Mouse (Mus musculus) liver, adult 2 months (tissue): ENCODE measurements around the gene Snx4. TPM values are rescaled to one million over a fixed set of nuclear protein-coding genes. Genes with fewer than 3 reads are reported as not detected.
"Not testable (repeated sequence)": the region's sequence is repeated elsewhere in the genome, so short reads cannot be mapped to it uniquely, and the experiment has no call there.

ENCODE experiments used
- DNase-seq: peaks from one replicate; pipeline ENCODE4 v3.0.0-alpha.2; 2011; ENCODE audit warnings: low read depth, low spot score; ENCODE audit errors: extremely low read depth
- H3K27ac ChIP-seq: fragments of 200-500 bp; replicated peaks from 2 replicates; pipeline ENCODE4 v1.5.1; 2012; ENCODE audit warnings: low read depth, mild to moderate bottlenecking, control low read depth, inconsistent platforms, low read length; ENCODE audit not compliant: insufficient read depth
- H3K27me3 ChIP-seq: fragments of 200-500 bp; 2 replicates; pipeline ENCODE4 v1.6.1; 2012; ENCODE audit warnings: mild to moderate bottlenecking, moderate library complexity, low read length, inconsistent platforms; ENCODE audit not compliant: control insufficient read depth, insufficient read depth
- H3K36me3 ChIP-seq: fragments of 200-500 bp; 2 replicates; pipeline ENCODE4 v1.6.1; 2012; ENCODE audit warnings: low read length, inconsistent platforms; ENCODE audit not compliant: control insufficient read depth, insufficient read depth
- H3K4me1 ChIP-seq: fragments of 200-500 bp; 2 replicates; pipeline ENCODE4 v1.6.1; 2011; ENCODE audit warnings: low read length; ENCODE audit not compliant: control insufficient read depth, insufficient read depth
- H3K4me3 ChIP-seq: fragments of 200-500 bp; 2 replicates; pipeline ENCODE4 v1.5.1; 2011; ENCODE audit warnings: low read depth, mild to moderate bottlenecking, control low read depth, low read length, moderate library complexity; ENCODE audit not compliant: insufficient read depth
- H3K79me2 ChIP-seq: fragments of 200-500 bp; 2 replicates; pipeline ENCODE4 v1.6.1; 2012; ENCODE audit warnings: inconsistent platforms, mild to moderate bottlenecking, low read length, moderate library complexity; ENCODE audit not compliant: control insufficient read depth, insufficient read depth
- H3K9ac ChIP-seq: fragments of 200-500 bp; 2 replicates; pipeline ENCODE4 v1.6.1; 2012; ENCODE audit warnings: low read depth, mild to moderate bottlenecking, control low read depth, inconsistent platforms, low read length
- CTCF ChIP-seq: fragments of 200-500 bp; IDR thresholded peaks from 2 replicates; pipeline ENCODE4 v1.5.1; 2011; ENCODE audit warnings: low read depth, low read length, control low read depth
- POLR2A ChIP-seq: fragments of 200-500 bp; IDR thresholded peaks from 2 replicates; pipeline ENCODE4 v1.6.1; 2011; ENCODE audit warnings: low read length, control low read depth; ENCODE audit not compliant: insufficient read depth; ENCODE audit errors: extremely low read depth
- WGBS: fragments of 180-500 bp; shearing (Covaris S2); methylation state at CpG from one replicate; pipeline ENCODE4 v1.1.7; 2018; 5-methylcytosine and 5-hydroxymethylcytosine counted together
- polyA plus RNA-seq: library from polyadenylated mRNA; depleted of rRNA; stranded (reverse); fragments of >200 nt; gene quantifications from 2 replicates; pipeline ENCODE4 v1.2.3, GENCODE M21; 2012; rRNA removed
- total RNA-seq: library from RNA; depleted of rRNA; stranded (reverse); fragments of >200 nt; gene quantifications from 2 replicates; pipeline ENCODE4 v1.2.3, GENCODE M21; 2014; rRNA removed

Snx4 gene
- total RNA-seq, result 26.4 and 28.9 TPM in 2 replicates
- 5.8 and 6.0 TPM in 2 replicates for polyA plus RNA-seq

DNA sequence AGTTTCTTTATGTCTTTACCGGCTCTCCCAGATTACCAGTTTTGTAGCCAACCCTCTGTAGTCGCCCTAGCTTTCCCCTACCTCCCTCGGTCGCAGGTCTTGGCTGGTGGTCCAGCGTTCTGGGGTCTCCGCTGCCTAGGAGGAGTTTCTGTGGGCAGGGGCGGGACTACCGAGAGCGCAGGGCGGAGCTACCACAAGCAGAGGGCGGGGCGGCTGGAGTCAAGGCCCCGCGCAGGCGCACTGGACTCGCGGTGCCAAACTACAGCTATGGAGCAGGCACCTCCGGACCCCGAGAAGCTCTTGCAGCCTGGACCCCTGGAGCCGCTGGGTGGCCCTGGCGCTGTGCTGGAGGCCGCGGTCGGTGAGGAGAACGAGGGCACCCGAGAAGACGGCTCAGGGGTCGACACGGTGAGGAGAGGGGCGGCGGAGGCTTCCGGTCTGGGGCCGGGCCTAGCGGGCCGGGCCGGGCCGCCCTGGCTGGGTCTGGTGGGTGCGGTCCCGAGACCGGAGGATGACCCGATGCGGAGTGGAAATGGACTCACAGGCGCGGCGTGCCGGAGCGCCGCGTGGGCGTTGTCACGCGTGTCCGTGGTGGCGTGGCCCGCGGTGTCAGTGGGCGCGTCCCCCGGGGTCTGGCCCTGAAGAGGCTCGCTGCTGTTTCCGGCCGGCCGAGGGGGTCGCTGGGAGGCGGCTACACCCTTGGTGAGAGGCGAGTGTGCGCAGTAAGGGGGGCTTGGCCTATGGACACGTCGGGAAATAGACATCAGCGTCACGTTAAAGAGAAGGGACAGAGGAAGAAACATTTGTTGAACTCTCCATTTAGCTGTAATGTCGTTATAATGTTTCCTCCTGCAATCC lies at the start of gene Snx4:
TSS of gene Snx4 (plus strand) at position 249 of the 858 bp plus-strand sequence.
- Histone ChIP-seq H3K27me3 (no peaks in the 10 kb centered on the region), H3K4me3 (peak within 1 kb of the TSS; percentile 93), H3K79me2 (peaks cover 25% of the 10 kb centered on the region), H3K27ac (peak within 1 kb of the TSS; percentile 81), H3K36me3 (no peaks in the 10 kb centered on the region), H3K4me1 (peaks cover 6% of the 10 kb centered on the region; the same call in 1 of the 2 replicates), H3K9ac (peak within 1 kb of the TSS; percentile 95)
- WGBS, result under 1% methylated on average over 72 of the region's 72 CpGs
- TF ChIP-seq CTCF (no peak), POLR2A (peak; percentile 62; the same call in 1 of the 2 replicates)
- DNase-seq, result peak; percentile 75

DNA sequence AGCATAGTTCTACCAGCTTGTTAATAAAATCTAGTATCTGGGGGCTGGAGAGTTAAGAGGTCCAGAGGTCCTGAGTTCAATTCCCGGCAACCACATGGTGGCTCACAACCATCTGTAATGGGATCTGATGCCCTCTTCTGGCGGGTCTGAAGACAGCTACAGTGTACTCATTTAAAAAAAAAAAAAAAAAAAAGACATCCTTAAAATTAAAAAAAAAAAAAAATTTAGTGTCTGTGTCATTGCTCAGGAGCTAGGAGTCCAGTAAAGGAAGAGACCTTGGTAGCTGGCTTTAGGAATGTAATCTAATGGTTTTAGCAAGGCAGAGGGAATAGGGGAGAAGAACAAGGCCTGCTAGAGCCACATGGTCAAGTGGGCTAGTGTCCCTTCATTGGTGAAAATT lies 40.4 kb upstream of the Snx4 start:
- Histone ChIP-seq H3K27ac (no peak overlapping the region), H3K4me3 (no peak overlapping the region), H3K36me3 (peaks cover 60% of the 10 kb centered on the region), H3K4me1 (no peaks in the 10 kb centered on the region), H3K27me3 (no peaks in the 10 kb centered on the region), H3K9ac (no peak overlapping the region), H3K79me2 (no peaks in the 10 kb centered on the region; the same call in 1 of the 2 replicates)
- 100% methylated on average over 2 of the region's 2 CpGs for WGBS
- DNase-seq, result no peak
- TF ChIP-seq CTCF, result no peak
- TF ChIP-seq POLR2A, result no peak

DNA sequence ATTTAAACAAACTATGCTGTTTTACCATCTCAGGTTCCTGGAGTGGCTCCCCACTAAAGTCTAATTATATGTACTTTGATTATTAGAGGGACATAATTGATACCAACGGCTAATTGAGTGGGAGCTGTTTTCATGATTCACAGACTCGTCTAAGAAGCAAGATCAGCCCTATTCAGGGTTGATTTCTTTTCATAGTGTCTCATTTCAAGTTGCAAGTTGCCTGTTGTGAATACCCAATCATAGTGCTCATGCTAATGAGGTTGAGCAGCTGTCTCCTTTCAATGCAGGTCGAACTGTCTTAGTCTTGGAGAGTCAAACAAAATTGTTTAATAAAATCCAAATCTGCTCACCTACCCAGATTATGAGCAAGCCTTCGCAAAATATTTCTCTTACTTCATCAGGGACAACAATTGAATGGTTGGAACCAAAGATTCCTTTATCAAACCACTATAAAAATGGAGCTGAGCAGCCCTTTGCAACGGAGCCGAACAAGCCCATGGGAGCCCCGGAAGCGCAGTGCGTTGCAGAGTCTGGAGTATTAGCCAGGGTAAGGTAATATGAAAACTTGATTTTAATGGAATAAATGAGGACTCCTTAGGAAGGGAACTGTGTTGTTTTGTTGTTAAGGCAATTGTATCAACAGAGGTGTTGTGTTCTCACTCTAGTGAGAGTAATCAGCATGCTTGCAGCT lies 34.8 kb upstream of the Snx4 start:
- TF ChIP-seq POLR2A (no peak), CTCF (no peak)
- no peak overlapping the region for H3K27ac ChIP-seq
- H3K27me3 ChIP-seq, result no peaks in the 10 kb centered on the region
- no peak overlapping the region for H3K4me3 ChIP-seq
- no peaks in the 10 kb centered on the region for H3K4me1 ChIP-seq
- H3K36me3 ChIP-seq, result peaks cover 47% of the 10 kb centered on the region
- DNase-seq, result no peak
- WGBS, result 94% methylated on average over 9 of the region's 9 CpGs
- no peaks in the 10 kb centered on the region for H3K79me2 ChIP-seq
- H3K9ac ChIP-seq, result no peak overlapping the region

DNA sequence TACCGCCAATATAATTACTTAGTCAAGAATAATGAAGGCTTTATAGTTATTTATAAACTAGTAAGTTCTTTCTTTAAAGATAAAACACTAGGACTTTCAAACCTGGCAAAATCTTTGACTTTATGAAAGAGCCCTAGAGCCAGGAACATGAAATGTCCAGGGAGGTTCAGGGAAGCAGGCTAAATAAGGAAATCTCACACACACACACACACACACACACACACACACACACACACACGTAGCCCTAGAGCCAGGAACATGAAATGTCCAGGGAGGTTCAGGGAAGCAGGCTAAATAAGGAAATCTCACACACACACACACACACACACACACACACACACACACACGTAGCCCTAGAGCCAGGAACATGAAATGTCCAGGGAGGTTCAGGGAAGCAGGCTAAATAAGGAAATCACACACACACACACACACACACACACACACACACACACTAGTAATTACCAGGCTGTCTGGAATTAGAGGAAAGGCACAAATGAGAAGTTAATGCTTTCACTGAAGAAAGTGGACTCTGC lies 33.6 kb upstream of the Snx4 start:
- H3K79me2 ChIP-seq, H3K27ac ChIP-seq, H3K4me1 ChIP-seq, H3K4me3 ChIP-seq, DNase-seq, H3K9ac ChIP-seq, H3K27me3 ChIP-seq: not testable (repeated sequence)
- peaks cover 41% of the 10 kb centered on the region for H3K36me3 ChIP-seq
- 74% methylated on average over 3 of the region's 3 CpGs for WGBS

DNA sequence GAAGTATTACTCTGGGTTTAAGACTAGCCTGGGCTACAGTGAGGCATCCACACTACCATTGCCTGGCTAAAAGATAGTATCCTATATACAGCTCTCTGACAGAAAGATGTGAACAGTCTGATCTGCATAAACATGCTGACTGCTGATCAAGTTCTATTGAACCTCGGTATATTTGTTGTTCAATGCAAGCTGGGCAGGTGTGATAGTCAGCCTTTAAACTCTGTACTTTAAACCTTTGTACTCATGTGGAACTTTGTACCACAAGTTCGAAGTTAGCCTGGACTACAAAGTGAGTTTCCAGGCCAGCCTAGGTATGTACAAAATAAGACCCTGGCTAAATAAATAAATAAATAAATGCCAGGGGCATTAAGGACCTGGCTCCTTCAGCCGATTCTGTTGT lies 28.8 kb upstream of the Snx4 start:
- peaks cover 37% of the 10 kb centered on the region for H3K36me3 ChIP-seq
- H3K27me3 ChIP-seq, result no peaks in the 10 kb centered on the region
- no peak overlapping the region for H3K27ac ChIP-seq
- no peaks in the 10 kb centered on the region for H3K79me2 ChIP-seq
- WGBS, result 25% methylated on average over 3 of the region's 3 CpGs
- TF ChIP-seq CTCF, result no peak
- TF ChIP-seq POLR2A, result no peak
- no peak overlapping the region for H3K9ac ChIP-seq
- H3K4me3 ChIP-seq, result no peak overlapping the region
- DNase-seq, result peak; percentile 71
- H3K4me1 ChIP-seq, result no peaks in the 10 kb centered on the region

DNA sequence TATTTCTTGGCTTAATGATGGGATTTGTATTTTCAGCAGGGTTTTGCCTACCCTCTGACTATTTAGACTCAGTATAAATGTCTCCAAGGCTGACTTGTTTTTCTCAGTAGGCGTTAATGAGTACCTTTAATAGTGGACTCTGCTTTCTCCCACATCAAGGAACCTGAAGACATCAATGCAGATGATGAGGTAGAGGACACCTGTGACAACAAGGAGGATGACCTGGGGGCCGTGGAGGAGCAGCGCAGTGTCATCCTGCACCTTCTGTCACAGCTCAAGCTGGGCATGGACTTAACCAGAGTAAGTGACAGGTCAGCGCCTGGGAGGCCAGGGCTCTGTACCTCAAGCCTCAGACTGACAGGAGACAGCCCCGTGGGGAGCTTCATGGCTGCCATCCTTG lies 26.9 kb upstream of the Snx4 start:
- DNase-seq, result no peak
- H3K27me3 ChIP-seq, result no peaks in the 10 kb centered on the region
- peaks cover 48% of the 10 kb centered on the region for H3K36me3 ChIP-seq
- TF ChIP-seq POLR2A (no peak), CTCF (no peak)
- no peaks in the 10 kb centered on the region for H3K79me2 ChIP-seq
- WGBS, result 91% methylated on average over 5 of the region's 5 CpGs
- no peaks in the 10 kb centered on the region for H3K4me1 ChIP-seq
- H3K9ac ChIP-seq, result no peak overlapping the region
- H3K27ac ChIP-seq, result no peak overlapping the region
- H3K4me3 ChIP-seq, result no peak overlapping the region
